ENCODE assay signal across 24 mouse cellular contexts in genomic region chr17:85473217-85473616, GRCm38 (mm10).
DNase-seq lines count a peak whose midpoint lies in the region; ATAC-seq and TF ChIP-seq lines count a peak whose summit lies in the region.
"Had no signal": no experiment of that assay in that cellular context is flagged by ENCODE, and none has a peak within 500 bp of the region (broad histone marks: within the 10 kb centered on the region; RNA-seq: fewer than 3 reads in every experiment).

No protein-coding gene starts in this region.

- peaks cover 86% of the 10 kb centered on the region for H3K27me3 ChIP-seq in forebrain, embryonic 12.5 days
- peaks cover 28% of the 10 kb centered on the region for H3K27me3 ChIP-seq in forebrain, embryonic 11.5 days (ENCODE audit: control insufficient read depth, insufficient read depth, low read length)
- peaks cover 74% of the 10 kb centered on the region for H3K27me3 ChIP-seq in E14TG2a.4 (ENCODE audit: insufficient read depth, low read length)

- H3K9ac ChIP-seq in forebrain, embryonic 12.5 days, result no peak overlapping the region
- no peak overlapping the region for H3K9ac ChIP-seq in forebrain, embryonic 11.5 days (ENCODE audit: low read length)
- H3K9ac ChIP-seq: embryonic facial prominence, embryonic 15.5 days; heart, embryonic 12.5 days; hindbrain, embryonic 14.5 days; limb, embryonic 15.5 days; midbrain, embryonic 13.5 days had no signal

- DNase-seq in forebrain, embryonic 11.5 days (ENCODE audit: low spot score), result no peak
- peak; percentile 30 to 37 for DNase-seq in left cerebral cortex, postnatal 25 days (ENCODE audit: low spot score in 2 of 2)
- no peak for DNase-seq in left cerebral cortex, adult 8-10 months (ENCODE audit: low spot score in 2 of 2)
- peak; percentile 50 to 51 for DNase-seq in right cerebral cortex, postnatal 10 days (ENCODE audit: low spot score in 2 of 2)
- DNase-seq in layer of hippocampus, postnatal 25 days (ENCODE audit: extremely low spot score in 1 of 2, low spot score in 1 of 2), result no peak
- DNase-seq: adrenal gland, postnatal 25 days; cerebellum, adult 18-20 months; cerebellum, postnatal 36 days; gastrocnemius, adult 2 months; heart, postnatal 14 days; kidney, adult 9 months; kidney, postnatal 36 days; thymus, postnatal 14 days had no signal

- H3K4me1 ChIP-seq in forebrain, embryonic 12.5 days, result peaks cover 15% of the 10 kb centered on the region
- 0 out of 2 replicates have a peak, but pooled peaks cover 2% of the 10 kb centered on the region for H3K4me1 ChIP-seq in forebrain, embryonic 11.5 days (replicated peaks; ENCODE audit: control insufficient read depth, insufficient read depth, low read length)
- H3K4me1 ChIP-seq in E14TG2a.4 (replicated peaks; ENCODE audit: low read depth, low read length), result peaks cover 22% of the 10 kb centered on the region
- H3K4me1 ChIP-seq: embryonic facial prominence, embryonic 15.5 days; heart, embryonic 12.5 days; limb, embryonic 15.5 days had no signal

- H3K4me2 ChIP-seq in forebrain, embryonic 12.5 days, result no peak overlapping the region; the same call in 1 of the 2 replicates
- no peak overlapping the region for H3K4me2 ChIP-seq in forebrain, embryonic 11.5 days (ENCODE audit: low read depth, low read length, severe bottlenecking)
- H3K4me2 ChIP-seq: embryonic facial prominence, embryonic 15.5 days; heart, embryonic 12.5 days; hindbrain, embryonic 14.5 days; limb, embryonic 15.5 days; midbrain, embryonic 13.5 days had no signal

- H3K9me3 ChIP-seq in forebrain, embryonic 12.5 days, result 0 out of 2 replicates have a peak, but pooled peaks cover 3% of the 10 kb centered on the region
- no peaks in the 10 kb centered on the region for H3K9me3 ChIP-seq in forebrain, embryonic 11.5 days (ENCODE audit: control insufficient read depth, low read length)
- no peaks in the 10 kb centered on the region for H3K9me3 ChIP-seq in E14TG2a.4 (ENCODE audit: low read length)
- H3K9me3 ChIP-seq: embryonic facial prominence, embryonic 15.5 days; limb, embryonic 15.5 days had no signal

- H3K36me3 ChIP-seq in forebrain, embryonic 12.5 days (replicated peaks), result no peaks in the 10 kb centered on the region
- H3K36me3 ChIP-seq in forebrain, embryonic 11.5 days (ENCODE audit: control insufficient read depth, insufficient read depth, low read length), result no peaks in the 10 kb centered on the region
- no peaks in the 10 kb centered on the region for H3K36me3 ChIP-seq in E14TG2a.4 (ENCODE audit: insufficient read depth, low read length)
- H3K36me3 ChIP-seq: embryonic facial prominence, embryonic 15.5 days; heart, embryonic 12.5 days; limb, embryonic 15.5 days; midbrain, embryonic 13.5 days had no signal

- intact Hi-C loops in left cerebral cortex, postnatal 25 days (cut with DNase I), result no loop called here

- ATAC-seq in forebrain, embryonic 12.5 days (ENCODE audit: low FRiP score), result 0 out of 2 replicates have a peak, but pooled peaks have one; percentile 27
- ATAC-seq in forebrain, embryonic 11.5 days (replicated peaks; ENCODE audit: low FRiP score), result no peak
- ATAC-seq: CD4-positive, CD25-positive, alpha-beta regulatory T cell, adult 4 months; lung, postnatal 0 days; midbrain, embryonic 13.5 days had no signal

- TF ChIP-seq CTCF in E14TG2a.4 (conservative IDR thresholded peaks at IDR 0.05; ENCODE audit: low read length), result no peak

- WGBS in forebrain, embryonic 12.5 days, result 4% methylated on average over 16 of the region's 16 CpGs
- WGBS in forebrain, embryonic 11.5 days, result 3% methylated on average over 16 of the region's 16 CpGs

- no peak overlapping the region for H3K4me3 ChIP-seq in forebrain, embryonic 12.5 days (replicated peaks)
- H3K4me3 ChIP-seq in forebrain, embryonic 11.5 days (ENCODE audit: low read depth, low read length), result no peak overlapping the region
- H3K4me3 ChIP-seq in E14TG2a.4 (replicated peaks; ENCODE audit: low read length), result 0 out of 2 replicates have a peak overlapping the region, but pooled peaks have one; percentile 4
- H3K4me3 ChIP-seq: embryonic facial prominence, embryonic 15.5 days; gastrocnemius, adult 2 months; heart, embryonic 12.5 days; limb, embryonic 15.5 days; midbrain, embryonic 13.5 days; myocyte had no signal

- no peak overlapping the region for H3K27ac ChIP-seq in forebrain, embryonic 12.5 days
- no peak overlapping the region for H3K27ac ChIP-seq in forebrain, embryonic 11.5 days (ENCODE audit: low read depth, low read length)
- H3K27ac ChIP-seq: embryonic facial prominence, embryonic 15.5 days; gastrocnemius, adult 2 months; hindbrain, embryonic 14.5 days; limb, embryonic 15.5 days; midbrain, embryonic 13.5 days; stomach, postnatal 0 days had no signal

Comparison
In these comparisons a context has a peak if more than half of its experiments do, and no peak if none do; other contexts are left out.
1. DNase-seq: peak in left cerebral cortex, postnatal 25 days (2 of 2) and right cerebral cortex, postnatal 10 days (2 of 2); none in forebrain, embryonic 11.5 days (single experiment), left cerebral cortex, adult 8-10 months (0 of 2) and layer of hippocampus, postnatal 25 days (0 of 2).